Mouse (Mus musculus): Measurements from ENCODE around the gene Numbl.

The Numbl gene

DNA sequence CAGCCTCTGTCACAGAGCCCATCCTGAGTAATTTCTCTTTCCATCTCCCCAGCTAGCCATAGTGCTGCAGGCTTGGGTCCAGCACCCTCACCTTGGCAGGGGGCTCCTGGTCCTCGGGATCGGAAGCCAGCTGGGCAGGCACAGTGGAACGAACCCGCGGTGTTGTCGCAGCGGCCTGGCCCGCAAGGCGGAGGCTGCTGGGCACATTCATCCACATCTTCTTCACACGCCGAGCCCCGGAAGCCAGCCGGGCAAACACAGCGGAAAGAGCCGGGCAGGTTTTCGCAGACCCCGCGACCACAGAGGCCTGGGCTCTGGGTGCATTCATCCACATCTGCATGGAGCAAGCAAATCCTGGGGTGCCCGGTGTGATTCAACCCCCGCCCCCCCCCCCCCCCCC lies 66.7 kb downstream of the Numbl start:
- no peak for DNase-seq (ENCODE audit: extremely low read depth, low read depth)

DNA sequence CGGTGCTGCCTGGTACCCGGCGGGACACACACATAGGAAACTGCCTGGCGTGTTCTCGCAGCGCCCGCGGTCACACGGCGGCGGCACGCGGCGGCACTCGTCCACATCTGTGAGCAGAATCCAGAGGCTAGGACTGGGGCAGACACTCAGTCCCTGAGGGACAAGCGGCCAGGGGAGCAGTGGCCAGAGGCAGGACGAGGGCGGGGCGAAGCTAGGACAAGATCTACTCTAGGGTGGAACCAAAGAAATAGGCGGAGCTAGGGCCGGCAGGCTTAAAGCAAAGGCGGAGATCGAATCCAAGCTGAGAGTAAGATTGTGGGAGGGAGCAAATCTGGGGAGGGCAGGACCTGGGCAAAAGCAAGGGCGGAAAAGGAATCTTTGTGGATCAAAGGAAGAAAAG lies 67.5 kb downstream of the Numbl start:
- no peak for DNase-seq (ENCODE audit: extremely low read depth, low read depth)

DNA sequence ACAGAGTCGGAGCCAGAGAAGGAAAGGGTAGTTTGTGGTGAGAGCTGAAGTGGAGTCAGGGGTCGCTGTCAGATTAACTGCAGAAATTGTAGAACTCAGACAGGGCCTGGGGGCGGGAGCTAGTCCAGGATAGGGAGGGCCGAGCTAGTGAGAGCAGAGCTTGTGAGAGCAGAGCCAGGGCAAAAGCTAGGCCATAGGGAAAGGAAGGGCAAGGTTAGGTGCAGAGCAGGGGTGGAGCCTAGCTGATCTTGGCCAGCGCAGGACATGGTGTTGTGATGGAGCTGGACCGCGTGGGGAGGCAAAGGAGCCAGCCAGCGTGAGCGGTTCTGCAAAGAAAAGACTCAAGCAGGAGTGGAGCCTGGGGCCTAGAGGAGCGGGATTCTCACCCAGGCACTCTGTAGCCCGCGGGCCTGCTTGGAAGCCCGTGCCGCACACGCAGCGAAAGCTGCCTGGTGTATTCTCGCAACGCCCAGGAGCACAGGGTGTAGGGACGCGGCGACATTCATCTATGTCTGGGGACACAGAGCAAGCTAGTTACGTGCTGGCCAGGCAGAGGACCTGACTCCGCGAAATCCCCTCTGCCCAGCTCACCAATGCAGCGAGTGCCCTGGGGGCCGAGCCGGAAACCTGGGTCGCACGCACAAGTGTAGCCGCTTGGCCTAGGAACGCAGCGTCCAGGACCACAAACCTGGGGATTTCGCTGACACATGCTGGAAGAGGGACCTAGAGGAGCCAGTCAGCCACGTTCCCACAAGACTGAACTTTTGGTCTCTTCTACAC lies 68.1 kb downstream of the Numbl start:
- no peak for DNase-seq (ENCODE audit: extremely low read depth, low read depth)

DNA sequence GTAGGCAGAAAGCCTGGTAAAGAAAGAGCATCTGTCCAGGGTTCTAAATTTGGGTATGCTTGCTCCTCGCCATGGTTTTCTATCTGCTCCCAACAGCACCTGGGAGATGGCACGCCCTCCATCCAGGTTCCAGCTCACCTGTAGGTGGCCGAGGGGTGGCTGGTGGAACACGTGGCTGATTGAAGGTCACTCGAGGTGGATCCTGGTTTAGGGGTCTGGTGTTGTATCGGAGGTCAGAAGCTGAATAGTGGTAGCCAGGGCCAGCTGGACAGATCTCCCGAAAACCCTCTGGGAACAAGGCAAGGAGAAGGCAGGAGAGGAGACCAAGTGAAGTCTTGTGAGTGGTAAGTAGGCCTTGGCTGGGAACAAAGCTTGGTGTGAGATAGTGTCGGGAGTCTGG lies 69.3 kb downstream of the Numbl start:
- no peak for DNase-seq (ENCODE audit: extremely low read depth, low read depth)

DNA sequence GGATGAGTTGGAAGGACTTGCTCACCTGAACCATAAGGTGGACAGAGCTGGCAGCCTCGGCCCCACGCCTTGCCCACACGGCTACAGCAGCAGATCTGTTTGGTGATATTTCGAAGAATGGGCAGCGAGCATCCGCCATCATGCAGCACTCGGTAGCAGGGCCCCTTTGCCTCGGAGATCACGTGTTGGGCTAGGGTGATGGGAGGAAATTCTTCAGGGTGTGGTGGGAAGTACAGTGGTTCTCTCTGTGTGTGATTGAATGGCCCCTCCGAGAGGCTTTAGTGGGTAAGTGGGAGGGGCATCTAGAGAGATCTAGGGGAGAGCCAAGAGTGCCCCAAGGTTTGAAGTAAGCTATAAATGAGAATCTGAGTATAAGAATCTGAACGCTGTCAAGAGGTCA lies 69.9 kb downstream of the Numbl start:
- DNase-seq (ENCODE audit: extremely low read depth, low read depth), result no peak

DNA sequence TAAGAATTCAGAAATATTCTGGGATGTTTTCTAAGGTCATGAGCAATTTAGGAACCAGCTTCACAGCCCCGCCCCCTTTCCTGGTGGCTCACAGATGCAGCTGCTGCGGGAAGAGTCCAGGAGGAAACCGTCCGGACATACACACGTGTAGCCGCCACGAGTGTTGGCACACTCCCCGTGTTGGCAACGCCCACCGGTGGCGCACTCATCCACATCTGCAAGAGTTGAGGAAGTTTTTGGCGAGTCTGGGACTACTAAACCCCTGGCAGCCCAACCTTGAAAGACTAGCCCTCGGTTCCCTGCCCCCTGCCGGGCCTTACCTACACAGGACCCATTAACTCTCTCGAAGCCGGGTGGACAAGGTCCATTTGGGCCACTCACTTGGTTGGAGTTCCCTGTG lies 70.4 kb downstream of the Numbl start:
- no peak for DNase-seq (ENCODE audit: extremely low read depth, low read depth)

DNA sequence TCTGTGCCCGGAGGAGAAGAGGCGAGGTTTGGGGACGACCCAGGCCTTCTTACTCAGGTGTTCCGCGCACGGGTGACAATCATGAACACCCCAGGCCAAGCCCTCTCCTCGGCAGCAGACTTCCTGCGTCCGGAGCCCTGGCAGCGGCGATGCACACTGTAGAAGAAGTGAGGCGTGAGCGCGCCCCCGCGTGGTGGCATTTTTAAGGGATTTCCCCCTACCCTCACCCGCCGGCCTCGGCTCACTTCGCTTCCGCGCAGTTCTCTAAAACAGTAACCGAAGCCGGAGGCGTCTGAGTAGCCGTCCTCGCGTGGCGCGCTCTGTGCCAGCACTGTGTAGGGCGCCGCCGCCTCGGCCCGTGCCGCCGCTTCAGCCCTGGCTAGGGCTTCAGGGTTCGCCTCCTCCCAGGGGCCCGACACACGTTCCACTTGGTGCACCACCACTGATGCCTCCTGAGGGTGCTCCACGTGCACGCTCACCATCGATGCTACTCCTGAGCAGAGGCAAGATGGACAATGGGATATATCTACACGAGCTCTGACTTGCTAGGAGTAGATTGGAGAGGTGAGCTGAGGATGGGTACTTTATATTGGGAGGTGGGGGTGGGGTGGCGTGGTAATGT lies 71.2 kb downstream of the Numbl start:
- DNase-seq (ENCODE audit: extremely low read depth, low read depth), result peak; percentile 61

DNA sequence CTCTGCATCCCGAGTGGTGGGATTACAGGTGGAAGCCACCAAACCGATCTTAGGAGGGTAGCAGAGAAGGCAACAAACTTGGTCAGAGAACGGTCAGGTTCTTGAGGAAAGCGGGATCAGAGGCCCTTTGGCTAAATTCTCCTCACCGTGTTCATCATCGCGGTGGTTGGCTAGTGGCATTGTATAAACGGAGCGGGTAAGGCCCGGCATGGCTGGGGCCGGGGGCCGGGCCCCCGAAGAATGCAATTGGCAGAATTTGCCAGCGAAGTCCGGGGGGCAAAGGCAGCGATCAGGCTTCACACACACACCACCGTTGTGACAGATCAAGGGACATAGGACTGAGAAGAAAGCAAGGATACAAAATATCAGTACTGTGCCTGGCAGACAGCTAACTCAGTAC lies 71.7 kb downstream of the Numbl start:
- no peak for DNase-seq (ENCODE audit: extremely low read depth, low read depth)

DNA sequence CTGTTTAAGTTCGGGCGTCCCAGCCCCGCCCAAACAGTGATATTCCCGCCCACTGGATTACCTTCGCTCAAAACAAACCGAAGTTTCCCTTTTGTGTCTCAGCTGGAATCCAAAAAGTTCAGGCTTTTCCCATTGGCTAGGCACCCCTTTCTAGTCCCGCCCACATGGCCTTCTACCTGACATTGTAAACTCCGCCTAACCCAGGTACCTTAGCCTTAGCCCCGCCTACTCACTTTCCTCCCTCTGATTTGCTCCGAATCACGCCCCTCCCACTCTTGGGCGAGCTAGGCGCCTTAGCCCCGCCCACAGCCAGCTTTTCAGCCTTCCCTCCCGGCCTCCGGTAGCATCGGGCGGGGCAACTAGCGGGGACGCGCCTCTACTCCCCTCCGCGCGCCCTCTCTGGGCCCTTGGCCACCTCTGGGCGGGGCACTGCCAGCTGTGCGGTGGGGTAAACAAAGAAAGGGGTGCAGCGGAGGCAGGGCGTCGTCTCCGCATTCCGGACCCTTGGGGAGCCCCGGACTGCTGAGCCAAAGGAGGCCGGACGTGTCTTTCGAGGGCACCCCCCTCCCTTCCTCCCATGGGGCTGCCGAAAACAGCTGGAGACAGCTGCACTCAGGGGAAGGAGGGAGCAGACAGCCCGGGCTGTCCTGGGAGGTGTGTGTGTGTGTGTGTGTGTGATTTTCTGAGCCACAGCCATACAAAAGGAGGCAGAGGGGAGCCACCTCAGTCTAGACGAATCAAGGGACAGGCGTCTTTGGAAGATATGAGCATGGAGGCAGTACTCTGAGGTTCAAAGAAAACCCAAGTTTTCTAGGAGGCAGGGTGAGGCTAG lies 72.7 kb downstream of the Numbl start:
- DNase-seq (ENCODE audit: extremely low read depth, low read depth), result peak; percentile 81

DNA sequence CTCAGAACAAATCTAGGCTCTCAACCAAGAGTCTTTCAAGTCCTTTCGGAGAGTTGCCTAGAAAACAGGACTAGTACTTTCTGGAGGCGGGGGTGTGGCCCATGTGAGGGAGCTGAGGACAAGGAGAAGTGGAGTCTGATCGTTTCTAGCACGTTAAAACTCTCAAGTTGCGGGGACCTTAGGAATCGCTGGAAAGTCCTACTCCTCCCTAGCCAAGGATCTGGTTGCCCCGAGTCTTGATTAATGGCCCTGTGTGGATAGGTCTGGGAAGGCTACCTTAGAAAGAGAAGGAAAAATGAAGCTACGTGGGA lies 73.3 kb downstream of the Numbl start:
- DNase-seq (ENCODE audit: extremely low read depth, low read depth), result no peak
